Mouse (Mus musculus) testis, adult 2 months (tissue): ENCODE data around the gene Fli1.

Source experiments
- CTCF ChIP-seq: fragments of 200-500 bp; IDR thresholded peaks from 2 replicates; pipeline ENCODE4 v1.5.1; 2012; ENCODE audit warnings: low read depth, mild to moderate bottlenecking, inconsistent platforms, low read length, moderate library complexity; ENCODE audit not compliant: control insufficient read depth, insufficient read depth, insufficient replicate concordance
- POLR2A ChIP-seq: fragments of 200-500 bp; IDR thresholded peaks from 2 replicates; pipeline ENCODE4 v1.6.1; 2012; ENCODE audit warnings: low read depth, mild to moderate bottlenecking, inconsistent platforms, low read length, moderate library complexity; ENCODE audit not compliant: control insufficient read depth

- TF ChIP-seq CTCF (no peak), POLR2A (no peak)
Observed at GRCm38 (mm10) chr9:32410671-32411070, 132.0 kb downstream of the Fli1 start.
